Mouse (Mus musculus) embryonic facial prominence, embryonic 15.5 days (tissue): Measurements from ENCODE around the gene Arid3c. TPM values are rescaled to one million over a fixed set of nuclear protein-coding genes. Genes with fewer than 3 reads are reported as not detected.
A peak's percentile ranks its signal among the peaks of the same experiment; 100 is the strongest.

Source experiments
- ATAC-seq: fragments of 200-750 bp; cut with Nextera tagmentation; 2 replicates; pipeline ENCODE4 v1.8.0; 2017; ENCODE audit warnings: low read depth, moderate TSS enrichment; ENCODE audit not compliant: insufficient number of reproducible peaks, low FRiP score, low TSS enrichment
- H3K27ac ChIP-seq: fragments of 300-500 bp; sonication (generic); replicated peaks from 2 replicates; pipeline ENCODE4 v1.5.1; 2015; ENCODE audit warnings: mild to moderate bottlenecking, inconsistent platforms
- H3K27me3 ChIP-seq: fragments of 300-500 bp; sonication (generic); 2 replicates; pipeline ENCODE4 v1.6.1; 2015; ENCODE audit warnings: inconsistent platforms
- H3K36me3 ChIP-seq: fragments of 300-500 bp; sonication (generic); 2 replicates; pipeline ENCODE4 v1.6.1; 2015; ENCODE audit warnings: mild to moderate bottlenecking, inconsistent platforms
- H3K4me1 ChIP-seq: fragments of 300-500 bp; sonication (generic); 2 replicates; pipeline ENCODE4 v1.6.1; 2015; ENCODE audit warnings: inconsistent platforms
- H3K4me2 ChIP-seq: fragments of 300-500 bp; sonication (generic); replicated peaks from 2 replicates; pipeline ENCODE4 v1.6.1; 2015; ENCODE audit warnings: mild to moderate bottlenecking, inconsistent platforms
- H3K4me3 ChIP-seq: fragments of 300-500 bp; sonication (generic); replicated peaks from 2 replicates; pipeline ENCODE4 v1.5.1; 2015; ENCODE audit warnings: mild to moderate bottlenecking, inconsistent platforms
- H3K9ac ChIP-seq: fragments of 300-500 bp; sonication (generic); 2 replicates; pipeline ENCODE4 v1.6.1; 2015; ENCODE audit warnings: inconsistent platforms
- H3K9me3 ChIP-seq: fragments of 300-500 bp; sonication (generic); replicated peaks from 2 replicates; pipeline ENCODE4 v1.6.1; 2016; ENCODE audit warnings: inconsistent platforms
- WGBS: fragments of 180-500 bp; shearing (Covaris S2); methylation state at CpG from one replicate; pipeline ENCODE4 v1.1.7; 2015; 5-methylcytosine and 5-hydroxymethylcytosine counted together
- polyA plus RNA-seq: library from polyadenylated mRNA; unstranded; fragments of >200 nt; fragmentation: Nextera tagmentation; extraction: Ambion mirVana; gene quantifications from 2 replicates; pipeline ENCODE4 v1.2.1, GENCODE M21; 2015

Gene Arid3c
- polyA plus RNA-seq, 1 experiment from 2014 or later, result 0.16 TPM

DNA sequence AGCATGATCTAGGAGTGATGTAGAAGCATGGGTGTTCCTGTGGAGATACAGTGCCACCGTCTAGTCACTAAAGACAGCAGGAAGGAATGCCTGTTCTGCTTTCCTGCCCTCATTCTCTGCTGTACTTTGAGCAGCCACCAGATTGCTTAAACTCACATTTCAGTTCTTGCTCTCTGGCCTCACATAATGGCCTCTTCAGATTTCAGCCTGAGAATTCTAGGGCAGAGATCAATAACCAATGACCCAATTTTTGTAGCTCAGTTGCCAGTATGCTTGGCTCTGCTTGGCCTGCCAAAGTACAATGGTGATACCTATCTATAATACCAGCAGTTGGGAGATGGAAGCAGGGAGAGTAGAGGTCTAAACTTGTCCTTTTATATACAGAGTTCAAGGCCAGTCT, 14.1 kb upstream of the Arid3c start:
- no peak for ATAC-seq

DNA sequence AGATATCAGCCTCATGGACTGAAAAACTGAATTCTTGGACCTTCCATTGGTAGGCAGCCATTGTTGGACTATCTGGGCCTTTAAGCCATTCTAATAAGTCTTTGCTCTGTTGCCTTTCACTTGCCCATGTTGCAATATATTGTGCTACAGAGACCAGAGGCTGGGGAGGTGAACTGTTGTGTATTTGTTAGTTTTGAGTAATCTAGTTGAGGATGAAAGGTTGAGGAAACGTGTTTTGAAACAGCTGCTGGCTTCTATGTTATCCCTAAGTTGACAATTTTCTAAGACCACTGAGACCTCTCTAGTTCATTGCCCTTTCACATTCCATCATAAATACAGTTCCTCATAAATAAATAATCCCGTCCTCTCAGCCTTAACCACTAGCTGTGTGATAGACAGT, 13.2 kb upstream of the Arid3c start:
- ATAC-seq, result no peak
- no peak overlapping the region for H3K27ac ChIP-seq
- H3K4me2 ChIP-seq, result no peak overlapping the region
- no peak overlapping the region for H3K9ac ChIP-seq
- 64% methylated on average over 2 of the region's 2 CpGs for WGBS
- no peaks in the 10 kb centered on the region for H3K27me3 ChIP-seq
- H3K4me3 ChIP-seq, result no peak overlapping the region
- 0 out of 2 replicates have a peak, but pooled peaks cover 4% of the 10 kb centered on the region for H3K36me3 ChIP-seq
- H3K4me1 ChIP-seq, result peaks cover 15% of the 10 kb centered on the region
- H3K9me3 ChIP-seq, result 0 out of 2 replicates have a peak, but pooled peaks cover 8% of the 10 kb centered on the region

More for the DNA sequence above, 14.1 kb upstream of the Arid3c start:
- WGBS, result 61% methylated on average over 1 of the region's 1 CpGs
- no peaks in the 10 kb centered on the region for H3K36me3 ChIP-seq
- no peak overlapping the region for H3K9ac ChIP-seq
- H3K4me3 ChIP-seq, result no peak overlapping the region
- peaks cover 8% of the 10 kb centered on the region for H3K4me1 ChIP-seq
- H3K9me3 ChIP-seq, result 0 out of 2 replicates have a peak, but pooled peaks cover 8% of the 10 kb centered on the region
- no peaks in the 10 kb centered on the region for H3K27me3 ChIP-seq
- H3K27ac ChIP-seq, result no peak overlapping the region
- no peak overlapping the region for H3K4me2 ChIP-seq

DNA sequence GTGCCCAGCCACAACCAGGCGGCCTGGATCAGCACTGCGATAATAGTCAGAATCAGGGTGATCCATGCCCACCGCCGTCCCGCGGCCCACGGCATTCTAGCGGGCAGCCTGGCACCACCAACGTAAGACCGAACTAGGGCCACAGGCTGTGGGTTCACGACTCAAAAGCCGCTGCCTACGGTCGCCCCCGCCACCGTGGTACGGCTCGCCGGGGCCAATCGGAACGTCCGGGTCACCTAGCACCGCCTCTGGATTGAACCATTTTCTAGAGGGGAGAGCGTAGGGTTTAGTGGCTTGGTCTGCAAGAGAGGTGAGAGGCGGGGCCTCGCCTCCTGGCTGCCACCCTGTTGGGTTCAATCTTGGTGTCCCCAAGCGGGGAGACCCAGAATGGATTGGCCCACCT, 10.2 kb upstream of the Arid3c start:
- H3K36me3 ChIP-seq, result peaks cover 9% of the 10 kb centered on the region; the same call in 1 of the 2 replicates
- WGBS, result under 1% methylated on average over 27 of the region's 27 CpGs
- H3K9me3 ChIP-seq, result 0 out of 2 replicates have a peak, but pooled peaks cover 4% of the 10 kb centered on the region
- H3K27ac ChIP-seq, result peak overlapping the region; percentile 89
- H3K27me3 ChIP-seq, result no peaks in the 10 kb centered on the region
- H3K4me2 ChIP-seq, result peak overlapping the region; percentile 88
- peaks cover 18% of the 10 kb centered on the region for H3K4me1 ChIP-seq
- H3K9ac ChIP-seq, result peak overlapping the region; percentile 54
- peak overlapping the region; percentile 74 for H3K4me3 ChIP-seq
- ATAC-seq, result peak; percentile 96

DNA sequence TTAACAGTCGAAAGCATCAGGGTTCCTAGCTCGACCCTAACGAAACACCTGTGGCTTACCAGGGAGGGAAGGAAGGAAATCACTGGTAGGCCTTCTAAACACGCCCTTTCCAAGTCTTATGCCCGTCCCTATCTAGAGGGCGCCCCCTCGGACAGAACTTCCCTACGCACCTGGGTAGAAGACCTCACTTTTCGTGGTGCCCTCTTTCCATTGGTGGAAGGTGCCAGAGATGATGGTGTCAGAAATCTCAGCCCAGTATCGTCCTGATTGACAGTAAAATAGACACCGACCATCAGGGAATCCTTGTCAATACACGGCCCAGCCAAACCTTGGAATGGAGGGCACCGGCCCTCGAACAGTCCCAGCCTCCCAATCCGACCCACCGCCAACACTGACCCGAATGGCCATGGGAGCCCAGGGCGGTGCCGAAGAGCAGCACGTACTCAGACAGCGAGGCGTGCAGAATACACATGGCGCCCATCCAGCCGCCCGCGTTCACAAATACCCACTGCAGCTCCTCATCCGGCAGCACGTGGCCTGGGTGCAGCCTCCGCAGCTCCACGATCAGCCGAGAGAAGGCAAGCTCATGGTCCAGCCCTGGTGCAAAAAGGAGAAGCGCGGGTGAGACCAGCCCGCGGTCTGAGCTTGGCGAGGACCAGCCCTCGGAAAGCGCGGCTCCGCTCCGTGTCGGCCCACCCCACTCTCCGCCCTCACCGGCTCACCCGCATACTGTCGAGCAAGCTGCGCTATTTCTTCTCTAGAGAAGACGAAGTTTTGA, 9.6 kb upstream of the Arid3c start:
- Histone ChIP-seq H3K36me3 (peaks cover 9% of the 10 kb centered on the region; the same call in 1 of the 2 replicates), H3K4me3 (peak overlapping the region; percentile 74), H3K4me1 (peaks cover 18% of the 10 kb centered on the region), H3K27ac (peak overlapping the region; percentile 89), H3K9ac (peak overlapping the region; percentile 54), H3K4me2 (peak overlapping the region; percentile 88), H3K9me3 (no peaks in the 10 kb centered on the region), H3K27me3 (no peaks in the 10 kb centered on the region)
- ATAC-seq, result peak; percentile 78
- 1% methylated on average over 47 of the region's 48 CpGs for WGBS

DNA sequence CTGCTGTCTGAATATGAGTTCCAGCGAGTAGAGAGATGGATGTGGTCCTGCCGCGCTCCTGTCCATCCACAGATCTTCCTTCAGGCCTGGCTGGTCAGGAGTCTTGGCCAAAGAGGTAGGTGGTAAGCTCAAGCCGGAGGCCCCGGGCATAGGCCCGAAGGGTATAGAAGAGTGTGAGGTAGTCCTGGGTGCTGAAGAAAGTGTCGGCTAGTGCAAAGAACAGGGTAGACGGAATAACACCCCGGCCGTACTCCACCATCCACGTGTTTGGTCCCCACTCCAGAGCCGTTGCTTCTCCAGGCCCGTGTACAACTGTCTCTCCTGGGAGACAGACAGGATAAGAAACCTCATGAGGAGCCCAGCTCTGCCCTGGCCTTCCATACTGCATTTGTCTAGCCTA, 8.3 kb upstream of the Arid3c start:
- H3K36me3 ChIP-seq, result peaks cover 9% of the 10 kb centered on the region; the same call in 1 of the 2 replicates
- H3K27me3 ChIP-seq, result no peaks in the 10 kb centered on the region
- H3K4me3 ChIP-seq, result no peak overlapping the region
- peaks cover 18% of the 10 kb centered on the region for H3K4me1 ChIP-seq
- 94% methylated on average over 13 of the region's 13 CpGs for WGBS
- H3K4me2 ChIP-seq, result no peak overlapping the region
- ATAC-seq, result no peak
- no peaks in the 10 kb centered on the region for H3K9me3 ChIP-seq
- peak overlapping the region; percentile 1; the same call in 1 of the 2 replicates for H3K9ac ChIP-seq
- H3K27ac ChIP-seq, result no peak overlapping the region

DNA sequence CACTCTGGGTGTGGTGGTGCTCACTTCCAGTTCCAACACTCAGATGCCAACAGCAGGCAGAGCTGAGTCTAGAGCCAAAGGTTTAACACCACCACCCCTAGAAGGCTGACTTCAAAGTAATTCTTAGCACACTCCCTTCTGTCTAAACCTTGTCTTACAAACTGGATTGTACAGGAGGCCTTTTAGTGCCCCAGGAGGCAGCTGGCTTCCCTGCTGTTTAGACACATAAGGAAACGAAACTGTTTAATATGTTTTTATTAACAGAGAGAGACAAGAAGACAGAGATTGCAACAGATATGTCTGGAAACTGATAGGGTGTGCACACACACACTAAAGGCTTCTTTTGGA, 7.3 kb upstream of the Arid3c start:
- Histone ChIP-seq H3K4me3 (no peak overlapping the region), H3K9ac (no peak overlapping the region), H3K36me3 (peaks cover 9% of the 10 kb centered on the region; the same call in 1 of the 2 replicates), H3K4me2 (no peak overlapping the region), H3K4me1 (peaks cover 18% of the 10 kb centered on the region), H3K27ac (no peak overlapping the region), H3K9me3 (no peaks in the 10 kb centered on the region), H3K27me3 (peaks cover 3% of the 10 kb centered on the region)
- ATAC-seq, result no peak
- 57% methylated on average over 1 of the region's 1 CpGs for WGBS

DNA sequence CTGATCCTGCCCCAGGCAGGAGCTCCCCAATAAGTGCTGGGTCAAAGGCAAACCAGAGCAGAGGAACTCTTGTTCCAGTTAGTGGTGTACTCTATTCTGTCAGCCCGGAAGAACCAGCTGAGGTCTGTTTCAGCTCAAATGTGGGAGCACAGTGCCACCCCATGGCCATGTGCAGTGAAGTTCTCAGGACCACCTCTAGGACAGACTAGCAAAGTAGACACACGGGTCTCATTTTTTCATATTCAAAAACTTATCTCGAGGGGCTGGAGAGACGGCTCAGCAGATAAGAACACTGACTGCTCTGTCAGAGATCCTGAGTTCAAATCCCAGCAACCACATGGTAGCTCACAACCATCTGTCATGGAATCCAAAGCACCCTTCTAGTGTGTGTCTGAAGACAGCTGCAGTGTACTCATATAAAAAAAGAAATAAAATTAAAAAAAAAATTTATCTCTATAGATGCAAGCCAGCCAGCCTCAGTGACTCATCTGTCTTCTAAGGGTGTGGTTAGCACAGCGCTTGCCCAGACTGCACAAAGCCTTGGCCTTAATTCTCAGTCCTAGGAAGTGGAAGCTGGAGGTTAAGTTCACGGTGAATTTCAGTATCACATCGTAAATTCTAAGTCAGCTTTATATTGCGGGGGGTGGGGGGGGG, 6.8 kb upstream of the Arid3c start:
- WGBS, result 36% methylated on average over 8 of the region's 8 CpGs
- peaks cover 8% of the 10 kb centered on the region for H3K27me3 ChIP-seq
- no peak; the same call in 1 of the 2 replicates for ATAC-seq

DNA sequence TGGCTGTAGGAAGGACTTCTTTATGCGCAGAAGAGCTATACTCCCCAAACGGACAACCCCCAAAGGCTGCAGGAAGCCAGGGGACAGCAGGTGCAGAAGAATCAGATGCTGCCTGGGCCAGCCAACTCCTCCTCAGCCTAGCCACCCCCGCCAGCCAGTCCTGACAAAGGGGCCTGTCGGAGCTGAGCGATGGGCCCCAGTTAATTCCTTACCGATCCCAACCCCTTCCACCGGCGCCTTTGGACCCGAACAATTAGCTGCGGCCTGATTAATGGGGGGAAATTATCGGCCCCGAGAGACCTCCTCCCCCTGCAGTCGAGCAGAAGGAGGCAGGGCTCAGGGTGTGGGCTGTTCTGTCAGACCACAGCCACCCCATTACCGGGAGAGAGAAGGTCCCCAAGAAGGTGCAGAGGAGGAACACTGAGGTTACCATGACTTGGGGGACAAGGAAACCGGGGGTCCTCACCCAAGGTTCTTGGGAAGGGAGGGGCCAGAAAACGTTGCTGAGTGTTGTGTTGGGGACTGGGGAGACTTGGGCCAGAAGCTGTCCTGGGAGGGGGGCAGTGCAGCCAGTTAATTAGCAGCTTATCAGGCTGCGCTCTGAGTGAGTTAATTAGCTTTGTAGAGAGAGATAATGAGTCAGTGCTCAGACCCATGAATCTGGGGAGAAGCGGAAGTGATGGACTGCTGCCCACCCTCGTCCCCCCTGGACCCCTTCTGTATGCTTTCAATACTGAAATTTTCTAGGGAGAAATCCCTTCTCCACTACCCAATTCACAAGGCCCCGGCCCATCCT, 3.9 kb downstream of the Arid3c start:
- Histone ChIP-seq H3K36me3 (no peaks in the 10 kb centered on the region), H3K27me3 (peaks cover 80% of the 10 kb centered on the region), H3K27ac (no peak overlapping the region), H3K4me3 (no peak overlapping the region), H3K4me1 (peaks cover 26% of the 10 kb centered on the region), H3K9ac (no peak overlapping the region), H3K4me2 (no peak overlapping the region), H3K9me3 (no peaks in the 10 kb centered on the region)
- ATAC-seq, result no peak
- 13% methylated on average over 20 of the region's 20 CpGs for WGBS

More for the DNA sequence above, 6.8 kb upstream of the Arid3c start:
- Histone ChIP-seq H3K9me3 (no peaks in the 10 kb centered on the region), H3K4me3 (no peak overlapping the region), H3K27ac (no peak overlapping the region), H3K36me3 (peaks cover 9% of the 10 kb centered on the region; the same call in 1 of the 2 replicates), H3K4me2 (no peak overlapping the region), H3K4me1 (peaks cover 18% of the 10 kb centered on the region), H3K9ac (no peak overlapping the region)

DNA sequence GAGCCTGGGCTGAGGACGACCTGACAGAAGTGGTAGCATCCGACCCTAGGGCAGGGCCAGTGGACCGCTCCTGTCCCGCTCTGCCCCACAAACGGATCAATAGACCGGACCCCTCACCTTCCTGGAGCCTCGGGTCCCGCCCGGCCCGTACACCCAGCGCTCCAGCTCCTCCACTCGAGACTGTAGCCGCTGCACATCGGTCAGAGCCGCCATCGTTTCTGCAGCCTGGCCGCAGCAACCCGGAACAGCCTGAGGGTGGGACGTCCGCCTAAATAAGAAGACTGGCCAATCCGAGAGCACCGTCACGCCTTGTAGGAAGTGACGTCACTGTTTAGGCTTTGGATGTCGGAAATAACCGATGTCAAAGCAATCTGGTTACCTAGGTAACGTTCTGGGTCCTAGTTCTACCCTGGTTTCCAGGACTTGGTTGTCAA, 8.0 kb downstream of the Arid3c start, which contains the start of gene Dctn3:
Gene Dctn3 (minus strand): TSS at position 253 of the 434 bp plus-strand sequence.
- H3K9me3 ChIP-seq, result no peaks in the 10 kb centered on the region
- H3K4me3 ChIP-seq, result peak within 1 kb of the TSS; percentile 91
- no peak within 1 kb of the TSS for H3K27ac ChIP-seq
- H3K4me1 ChIP-seq, result peaks cover 23% of the 10 kb centered on the region
- ATAC-seq, result peak; percentile 91
- WGBS, result under 1% methylated on average over 27 of the region's 27 CpGs
- peaks cover 45% of the 10 kb centered on the region for H3K27me3 ChIP-seq
- H3K9ac ChIP-seq, result peak within 1 kb of the TSS; percentile 89
- peak within 1 kb of the TSS; percentile 72 for H3K4me2 ChIP-seq
- peaks cover 23% of the 10 kb centered on the region for H3K36me3 ChIP-seq

DNA sequence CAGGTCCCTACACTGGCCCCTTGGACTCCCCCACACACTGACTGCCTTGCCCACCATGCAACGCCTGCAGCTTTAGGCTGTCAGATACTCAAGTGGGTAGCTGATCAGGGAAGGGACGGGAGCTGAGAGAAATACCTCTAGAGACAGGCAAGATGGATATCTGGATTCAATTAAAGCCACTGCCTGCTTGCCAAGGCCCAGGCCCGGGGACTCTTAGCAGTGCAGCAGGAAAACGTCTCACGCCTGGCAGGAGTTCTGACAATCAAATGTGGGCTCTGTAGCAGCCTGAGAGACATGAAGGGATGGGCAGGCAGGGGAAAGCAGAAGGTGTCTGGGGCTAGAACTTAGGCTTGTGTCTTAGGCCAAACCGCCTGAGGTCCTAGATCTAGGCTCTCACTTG, 14.1 kb downstream of the Arid3c start:
- no peak for ATAC-seq
- H3K27ac ChIP-seq, result peak overlapping the region; percentile 8; the same call in 1 of the 2 replicates

DNA sequence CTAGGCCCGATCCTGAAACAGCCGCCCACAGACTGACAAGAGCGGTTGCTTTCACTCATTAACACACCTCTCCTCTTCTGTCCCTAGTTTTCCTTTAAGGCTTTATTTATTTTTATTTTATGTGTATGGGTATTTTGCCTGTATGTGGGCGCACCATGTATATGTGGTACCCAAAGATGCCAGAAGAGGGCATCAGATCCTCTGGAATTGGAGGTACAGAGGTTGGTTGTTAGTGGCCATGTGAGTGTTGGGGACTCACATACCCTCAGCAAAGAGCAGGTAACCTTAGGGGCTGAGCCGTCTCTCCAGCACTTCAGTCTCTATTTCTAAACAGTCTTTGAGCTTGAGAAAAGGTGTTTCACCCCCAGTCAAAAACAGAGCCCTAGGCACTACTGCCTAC, 15.3 kb downstream of the Arid3c start:
- H3K4me2 ChIP-seq, result no peak overlapping the region
- no peak for ATAC-seq
- H3K27me3 ChIP-seq, result no peaks in the 10 kb centered on the region
- WGBS, result 91% methylated on average over 5 of the region's 5 CpGs
- H3K27ac ChIP-seq, result no peak overlapping the region
- H3K9me3 ChIP-seq, result no peaks in the 10 kb centered on the region
- H3K4me3 ChIP-seq, result no peak overlapping the region
- H3K36me3 ChIP-seq, result peaks cover 36% of the 10 kb centered on the region
- H3K4me1 ChIP-seq, result peaks cover 45% of the 10 kb centered on the region
- no peak overlapping the region for H3K9ac ChIP-seq

More for the DNA sequence above, 14.1 kb downstream of the Arid3c start:
- WGBS, result 34% methylated on average over 6 of the region's 6 CpGs
- H3K36me3 ChIP-seq, result peaks cover 38% of the 10 kb centered on the region
- peaks cover 42% of the 10 kb centered on the region for H3K4me1 ChIP-seq
- H3K4me2 ChIP-seq, result no peak overlapping the region
- H3K9me3 ChIP-seq, result no peaks in the 10 kb centered on the region
- no peak overlapping the region for H3K9ac ChIP-seq
- H3K4me3 ChIP-seq, result no peak overlapping the region
- no peaks in the 10 kb centered on the region for H3K27me3 ChIP-seq
